Mouse (Mus musculus): Measurements from ENCODE around the gene Rsph6a. TPM values are rescaled to one million over a fixed set of nuclear protein-coding genes. Genes with fewer than 3 reads are reported as not detected.

Rsph6a gene
- total RNA-seq, 2 experiments from 2014 or later: not detected

DNA sequence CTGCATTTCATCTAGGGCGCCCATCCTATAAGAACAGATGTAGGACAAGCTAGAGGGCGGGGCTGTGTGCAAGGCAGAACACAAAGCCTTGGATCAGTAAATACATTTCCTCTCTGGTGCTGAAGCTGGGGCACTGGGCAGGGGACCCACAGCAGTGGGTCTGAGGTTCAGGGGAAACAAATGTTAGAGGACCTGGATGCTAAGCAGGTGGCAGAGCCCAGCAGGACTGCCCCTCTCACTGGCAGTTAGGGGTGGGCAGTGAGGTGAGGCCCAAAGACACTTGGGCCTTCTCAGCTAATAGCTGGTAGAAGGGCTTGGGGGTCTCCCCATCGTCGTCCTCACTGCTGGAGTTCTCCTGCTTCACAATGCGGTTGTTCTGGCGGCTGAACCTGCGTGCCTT, 44.3 kb downstream of the Rsph6a start:
- DNase-seq (ENCODE audit: low spot score in 2 of 2): no peak

GRCm38 (mm10) chr7:19100290-19100689, 45.8 kb downstream of the Rsph6a start:
- no peak for DNase-seq (ENCODE audit: low spot score in 2 of 2)

DNA sequence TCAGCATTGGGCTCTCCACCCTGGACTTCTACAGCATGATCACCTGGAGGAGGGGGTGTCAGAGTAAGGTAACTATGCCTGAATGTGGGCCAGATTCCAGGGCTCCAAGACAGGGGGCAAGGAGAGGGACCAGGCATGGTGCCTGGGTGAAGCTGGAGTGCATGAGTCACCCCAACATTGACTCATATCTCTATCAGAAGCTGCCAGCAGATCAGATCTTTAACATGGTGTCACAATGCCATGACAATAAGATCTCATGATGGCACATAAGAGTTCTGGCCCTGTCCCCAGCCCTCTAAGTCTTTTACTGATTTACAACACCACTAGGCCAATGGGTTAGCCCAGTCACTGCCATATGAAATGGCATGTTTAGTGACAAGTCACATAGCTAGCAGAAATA, 49.3 kb downstream of the Rsph6a start:
- no peak for DNase-seq (ENCODE audit: low spot score in 2 of 2)

DNA sequence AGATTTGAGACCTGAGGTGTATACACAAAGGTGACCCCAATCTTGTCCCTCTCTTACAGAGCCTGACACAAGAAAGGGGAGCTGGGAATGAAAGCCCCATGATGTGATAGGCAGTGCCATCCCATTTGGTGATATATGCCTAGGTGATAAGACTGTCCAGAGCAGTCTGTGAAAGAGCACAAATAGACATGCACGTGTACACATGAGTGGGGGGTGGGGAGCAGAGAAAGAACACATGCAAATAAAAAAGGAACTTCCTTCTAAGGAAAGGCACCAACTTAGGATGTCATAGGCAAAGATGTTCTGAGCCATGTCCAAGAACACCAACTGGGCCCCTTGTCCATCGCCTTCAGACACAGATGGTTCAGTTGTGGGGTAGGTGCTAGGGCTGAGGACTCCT, 50.0 kb downstream of the Rsph6a start:
- DNase-seq (ENCODE audit: low spot score in 2 of 2): no peak

- DNase-seq (ENCODE audit: low spot score in 2 of 2): no peak
Measured at GRCm38 (mm10) chr7:19107436-19107835, 52.9 kb downstream of the Rsph6a start.

- no peak for DNase-seq (ENCODE audit: low spot score in 2 of 2)
Measured at GRCm38 (mm10) chr7:19109565-19109964, 55.1 kb downstream of the Rsph6a start.

DNA sequence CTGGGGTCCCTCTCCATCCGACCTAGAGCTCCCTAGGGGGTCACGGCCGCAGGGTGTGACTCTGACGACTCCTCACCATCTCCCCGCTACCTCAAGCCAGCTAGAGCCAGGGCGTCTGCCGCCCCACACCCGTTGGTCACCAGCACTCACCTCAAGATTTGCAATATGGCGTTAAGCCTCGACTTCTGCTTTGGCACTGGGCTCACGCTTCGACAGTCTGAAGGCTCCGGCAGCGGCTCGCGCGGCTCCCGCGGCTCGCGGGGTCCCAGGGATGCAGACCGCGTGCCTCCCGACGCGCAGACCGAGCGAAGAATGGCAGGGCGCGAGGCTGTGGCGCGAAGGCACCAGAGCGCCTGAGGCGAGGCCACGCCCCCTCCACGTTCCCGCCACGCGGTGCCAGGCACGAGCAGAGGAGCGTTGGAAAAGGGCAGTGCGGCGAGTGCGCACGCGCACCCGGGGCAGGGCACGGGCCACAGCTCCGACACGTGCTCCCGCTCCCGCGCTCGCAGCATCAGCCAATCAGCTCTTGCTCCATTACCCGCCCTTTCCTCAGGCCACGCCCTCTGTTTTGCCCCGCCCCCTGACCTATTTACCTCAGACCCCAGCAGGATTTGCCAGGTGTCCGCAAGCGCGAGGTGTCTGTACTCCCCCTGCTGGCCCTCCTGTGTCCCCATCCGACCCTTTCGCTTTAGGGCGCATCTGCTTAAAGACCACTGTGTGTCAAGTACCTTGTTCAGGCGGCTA, 63.7 kb downstream of the Rsph6a start, which contains the start of gene Gm4969:
Gene Gm4969, minus strand, starts transcription at position 341 of the 744 bp plus-strand sequence.
- peak in 1 of 2 experiments; percentile 37 for DNase-seq (ENCODE audit: low spot score in 2 of 2)

GRCm38 (mm10) chr7:19119083-19119482, 64.6 kb downstream of the Rsph6a start:
- no peak for DNase-seq (ENCODE audit: low spot score in 2 of 2)

GRCm38 (mm10) chr7:19119631-19120429, 65.3 kb downstream of the Rsph6a start, which contains the start of gene Fbxo46:
TSS of gene Fbxo46 (plus strand) at chr7:19119859.
- peak; percentile 94 to 97 for DNase-seq (ENCODE audit: low spot score in 2 of 2)

GRCm38 (mm10) chr7:19121686-19122085, 67.2 kb downstream of the Rsph6a start:
- no peak for DNase-seq (ENCODE audit: low spot score in 2 of 2)

Small RNA genes within 50 kb of the gene (microRNA-seq; reads per million reads assigned to microRNA genes)
- gene Mir3100: 1.4 to 2.5 reads per million in 2 experiments

Other genes with a start within 250 kb of the Rsph6a start
- gene Psg17, start 233.1 kb upstream of the Rsph6a start, total RNA-seq (2021): not detected
- gene Mill2, start 214.7 kb upstream of the Rsph6a start, total RNA-seq (2021): 1 to 10 TPM; 1.3 to 2.2 TPM
- gene Pglyrp1, start 183.4 kb upstream of the Rsph6a start, total RNA-seq (2021): 10 to 100 TPM; 15.5 to 23.3 TPM
- gene Ccdc61, start 144.3 kb upstream of the Rsph6a start, total RNA-seq (2021): 10 to 100 TPM; 10.4 to 10.9 TPM
- gene Nova2, start 128.8 kb upstream of the Rsph6a start, total RNA-seq (2021): 10 to 100 TPM; 76.3 to 79.4 TPM
- gene Nanos2, start 67.3 kb upstream of the Rsph6a start, total RNA-seq (2021): under 1 TPM; 0.20 to 0.40 TPM
- 10 to 100 TPM; 50.1 to 50.7 TPM for gene Mypop, start 63.4 kb upstream of the Rsph6a start, total RNA-seq (2021)
- gene Irf2bp1, start 50.6 kb upstream of the Rsph6a start, total RNA-seq (2021): 10 to 100 TPM; 53.8 to 57.2 TPM
- not detected for gene Foxa3, start 31.2 kb upstream of the Rsph6a start, total RNA-seq (2021)
- gene Sympk, start 30.3 kb upstream of the Rsph6a start, total RNA-seq (2021): 100 to 1,000 TPM; 118 to 123 TPM
- gene Dmwd, start 21.5 kb downstream of the Rsph6a start, total RNA-seq (2021): 100 to 1,000 TPM; 142 to 148 TPM
- gene Dmpk, start 29.2 kb downstream of the Rsph6a start, total RNA-seq (2021): 10 to 100 TPM; 30.2 to 43.1 TPM
- gene Six5, start 39.9 kb downstream of the Rsph6a start, total RNA-seq (2021): 1 to 10 TPM; 2.0 to 2.6 TPM
- gene Gm4969, start 63.7 kb downstream of the Rsph6a start, total RNA-seq (2021): under 1 TPM in 1 of 2 experiments, not detected in 1; 0.27 TPM
- 10 to 100 TPM; 15.0 to 15.4 TPM for gene Fbxo46, start 65.2 kb downstream of the Rsph6a start, total RNA-seq (2021)
- 10 to 100 TPM; 17.1 to 18.7 TPM for gene Qpctl, start 94.6 kb downstream of the Rsph6a start, total RNA-seq (2021)
- gene Snrpd2, start 95.0 kb downstream of the Rsph6a start, total RNA-seq (2021): 10 to 100 TPM; 79.7 to 82.8 TPM
- 1 to 10 TPM; 1.3 to 1.4 TPM for gene Gipr, start 111.4 kb downstream of the Rsph6a start, total RNA-seq (2021)
- 100 to 1,000 TPM; 160 to 178 TPM for gene Eml2, start 121.7 kb downstream of the Rsph6a start, total RNA-seq (2021)
- 1 to 10 TPM; 1.3 to 1.4 TPM for gene Gpr4, start 157.8 kb downstream of the Rsph6a start, total RNA-seq (2021)
- 10 to 100 TPM; 41.3 to 42.6 TPM for gene Opa3, start 173.6 kb downstream of the Rsph6a start, total RNA-seq (2021)
- gene Vasp, start 217.1 kb downstream of the Rsph6a start, total RNA-seq (2021): 10 to 100 TPM; 14.2 to 17.0 TPM
- gene Ppm1n, start 225.4 kb downstream of the Rsph6a start, total RNA-seq (2021): not detected
- 10 to 100 TPM; 92.8 to 95.6 TPM for gene Rtn2, start 227.9 kb downstream of the Rsph6a start, total RNA-seq (2021)

Data from layer of hippocampus, adult 18-20 months (tissue).